Mouse (Mus musculus): Measurements from ENCODE around the gene Tbx1. TPM values are rescaled to one million over a fixed set of nuclear protein-coding genes. Genes with fewer than 3 reads are reported as not detected.
A peak's percentile ranks its signal among the peaks of the same experiment; 100 is the strongest.

Tbx1 gene
- total RNA-seq, 2 experiments from 2014 or later = 0.55 to 0.68 TPM

DNA sequence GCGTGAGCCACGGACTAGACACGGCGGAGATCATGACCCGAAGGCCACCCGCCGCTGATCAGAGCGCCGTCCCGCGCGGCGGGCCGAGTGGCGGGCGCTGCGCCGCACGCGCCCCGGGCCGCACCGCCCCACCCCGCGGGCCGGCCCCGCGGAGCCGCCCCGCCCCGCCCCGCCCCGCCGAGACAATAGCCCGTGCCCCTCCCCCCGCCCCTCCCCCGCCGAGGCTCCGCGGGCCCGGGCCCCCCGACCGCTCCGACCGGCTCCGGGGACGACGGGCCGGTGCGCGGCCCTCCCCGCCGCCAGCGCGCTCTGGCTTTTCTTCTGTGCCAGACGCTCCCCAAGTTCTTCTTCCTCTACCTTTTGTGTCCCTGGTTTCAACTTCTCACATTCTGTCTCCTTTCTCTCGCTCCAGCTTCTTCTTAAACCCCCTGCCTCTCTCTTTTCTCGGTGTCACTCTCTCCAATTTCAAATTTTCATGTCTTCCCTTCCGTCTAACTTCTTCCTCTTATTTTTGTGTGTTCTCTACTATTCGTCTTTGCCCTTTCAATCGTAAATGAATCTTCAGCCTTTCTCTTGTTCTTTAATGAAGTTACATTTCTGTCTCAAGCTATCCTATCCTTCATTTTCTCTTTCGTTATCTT is 3.4 kb downstream of the Tbx1 start:
- DNase-seq = no peak

GRCm38 (mm10) chr16:18586076-18586905 is 4.2 kb downstream of the Tbx1 start:
- DNase-seq = no peak

DNA sequence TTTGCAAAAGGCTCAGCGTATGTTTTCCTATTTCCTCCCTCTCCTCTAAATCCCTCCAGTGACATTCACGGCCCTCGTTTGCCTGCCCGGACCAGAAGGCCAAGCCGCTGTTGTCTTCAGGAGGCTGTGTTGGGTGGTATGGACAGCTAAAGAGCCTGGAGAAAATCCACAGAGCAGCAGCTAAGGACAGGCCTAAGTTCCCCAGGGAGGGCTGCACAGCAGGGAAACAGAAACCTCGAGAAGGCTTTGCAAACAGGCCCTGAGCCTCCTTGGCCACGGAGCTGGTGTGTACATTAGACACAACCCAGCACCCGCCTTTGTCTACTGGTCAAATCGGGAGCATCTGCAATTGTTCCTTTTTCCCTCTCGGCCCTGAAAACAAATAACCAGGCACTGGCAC is 4.8 kb downstream of the Tbx1 start:
- DNase-seq = no peak

- DNase-seq = no peak
These were observed 5.5 kb downstream of the Tbx1 start for GRCm38 (mm10) chr16:18584901-18585510.

DNA sequence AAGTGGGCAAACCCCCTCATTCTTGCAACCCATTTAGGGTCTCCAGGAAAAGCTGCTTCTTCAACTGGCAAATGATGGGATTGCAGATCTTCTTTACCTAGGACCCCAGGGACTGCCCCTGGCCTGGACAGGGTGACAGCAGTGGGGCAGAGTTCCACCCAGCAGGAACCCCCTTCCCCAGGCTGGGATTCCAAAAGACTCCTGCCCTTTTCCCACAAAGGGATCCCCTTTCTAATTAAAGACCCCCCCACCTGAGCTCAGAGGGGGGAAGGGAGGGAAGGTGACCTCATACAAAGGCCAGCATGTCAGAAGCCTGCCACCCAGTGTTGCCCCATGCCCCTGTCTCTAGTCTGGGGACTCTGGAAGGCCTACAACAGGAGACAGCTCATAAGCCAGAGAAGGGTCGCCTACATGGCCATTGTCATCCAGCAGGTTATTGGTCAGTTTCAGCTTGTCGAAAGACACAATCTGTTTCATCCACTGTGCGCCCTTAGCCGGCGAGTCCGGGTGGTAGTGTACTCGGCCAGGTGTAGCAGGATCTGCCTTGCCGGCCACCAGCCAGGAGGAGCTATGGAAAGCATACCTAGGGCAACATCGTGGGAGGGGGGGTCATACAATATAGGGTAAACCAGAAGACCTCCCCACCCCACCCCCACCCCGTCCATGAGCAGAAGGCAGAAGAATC is 6.7 kb downstream of the Tbx1 start:
- DNase-seq = no peak

- DNase-seq = no peak
These were observed 7.3 kb downstream of the Tbx1 start for GRCm38 (mm10) chr16:18583169-18583568.

GRCm38 (mm10) chr16:18582426-18583148 is 7.9 kb downstream of the Tbx1 start:
- no peak for DNase-seq

GRCm38 (mm10) chr16:18581623-18582205 is 8.8 kb downstream of the Tbx1 start:
- DNase-seq = peak; percentile 28

DNA sequence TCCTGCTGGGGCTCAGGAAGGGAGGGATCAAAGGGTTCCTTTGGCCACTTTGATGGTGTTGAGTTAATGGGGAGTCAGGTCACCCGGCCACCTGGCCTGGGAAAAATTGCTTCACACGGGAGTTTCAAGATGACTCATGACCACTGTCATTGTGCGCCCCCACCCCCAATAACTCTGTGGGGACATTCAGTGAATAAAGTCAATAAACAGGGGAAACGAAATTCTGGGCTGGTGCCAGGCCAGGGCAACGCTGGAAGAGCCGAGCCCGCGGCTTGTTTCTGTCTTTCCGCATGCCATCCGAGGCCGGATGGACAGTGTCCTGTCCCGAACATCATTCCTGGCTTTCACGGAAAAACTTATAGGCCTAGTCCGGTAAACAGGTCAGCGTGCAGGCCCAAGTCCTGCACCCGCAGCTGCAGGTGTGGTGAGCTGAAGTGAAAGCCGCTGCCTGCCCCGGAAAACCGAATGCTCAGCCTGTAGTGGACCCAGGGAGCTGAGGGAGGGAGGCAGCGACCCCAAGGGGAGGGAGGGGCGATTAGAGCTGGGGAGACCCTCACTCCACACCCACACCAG is 9.3 kb downstream of the Tbx1 start:
- no peak for DNase-seq

GRCm38 (mm10) chr16:18580389-18580788 is 10.1 kb downstream of the Tbx1 start:
- no peak for DNase-seq

DNA sequence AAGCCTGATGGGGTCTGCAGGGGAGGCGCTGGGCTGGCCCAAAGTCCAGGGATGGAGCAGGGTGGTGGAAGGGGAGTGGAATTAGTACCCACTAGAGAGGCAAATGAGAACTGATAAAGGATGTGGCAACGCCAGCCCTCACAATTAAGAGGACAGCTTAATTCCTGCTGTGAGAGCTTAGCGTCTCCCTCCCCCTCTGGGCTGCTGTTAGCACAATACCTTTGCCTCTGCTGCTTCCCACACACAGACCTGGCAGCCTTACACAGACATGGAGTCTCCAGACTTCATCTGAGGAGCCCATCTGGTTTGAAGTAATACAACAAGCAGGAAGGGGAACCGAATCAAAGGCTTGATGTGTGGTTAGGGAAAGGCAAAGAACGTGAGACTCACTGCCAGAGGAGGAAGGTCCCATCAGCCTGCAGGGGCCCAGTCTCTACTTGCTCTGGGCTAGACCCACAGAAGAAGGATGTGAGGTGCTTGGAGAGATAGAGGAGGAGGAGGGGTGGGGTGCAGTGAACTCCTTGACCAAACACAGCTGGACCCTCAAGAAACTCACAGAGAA is 12.8 kb downstream of the Tbx1 start:
- DNase-seq = no peak

DNA sequence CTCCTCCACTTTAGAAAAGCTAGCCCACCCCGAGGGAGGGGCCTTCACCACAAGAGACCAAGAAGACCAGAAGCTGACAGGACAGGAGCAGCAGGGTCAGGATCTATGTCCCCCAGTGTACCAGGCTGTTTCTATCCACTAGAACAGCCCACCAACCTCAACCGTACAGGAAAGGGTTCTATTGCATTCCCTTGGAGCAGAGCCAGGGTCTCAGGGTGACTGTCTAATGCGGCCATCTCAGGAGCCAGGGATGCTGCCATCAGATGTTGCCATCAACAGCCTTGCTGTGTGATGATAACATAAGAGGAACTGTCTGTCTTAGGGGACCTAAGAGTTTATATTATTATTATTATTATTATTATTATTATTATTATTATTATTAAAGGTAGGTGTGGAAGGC is 13.4 kb downstream of the Tbx1 start:
- DNase-seq = no peak

DNA sequence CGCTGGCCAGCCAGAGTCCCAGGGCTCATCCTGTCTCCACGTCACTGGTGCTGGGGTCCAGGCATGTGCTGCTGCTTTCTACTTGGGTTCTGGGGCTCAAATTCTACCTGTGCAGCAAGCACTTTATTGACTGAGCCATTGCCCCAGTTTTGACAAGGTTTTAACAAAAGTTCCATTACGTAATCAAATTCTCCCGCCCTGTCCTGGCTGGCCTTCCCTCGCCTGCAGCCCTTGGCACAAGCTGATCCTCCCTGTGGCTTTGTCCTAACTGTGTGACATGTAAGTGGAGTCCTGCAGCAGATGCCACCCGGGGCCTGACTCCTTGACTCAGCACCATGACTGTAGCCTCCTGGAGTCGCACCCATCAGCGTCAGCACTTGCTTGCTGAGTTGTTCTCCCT is 16.3 kb downstream of the Tbx1 start:
- no peak for DNase-seq

- DNase-seq = no peak
These were observed 21.9 kb downstream of the Tbx1 start for GRCm38 (mm10) chr16:18568599-18568998.

DNA sequence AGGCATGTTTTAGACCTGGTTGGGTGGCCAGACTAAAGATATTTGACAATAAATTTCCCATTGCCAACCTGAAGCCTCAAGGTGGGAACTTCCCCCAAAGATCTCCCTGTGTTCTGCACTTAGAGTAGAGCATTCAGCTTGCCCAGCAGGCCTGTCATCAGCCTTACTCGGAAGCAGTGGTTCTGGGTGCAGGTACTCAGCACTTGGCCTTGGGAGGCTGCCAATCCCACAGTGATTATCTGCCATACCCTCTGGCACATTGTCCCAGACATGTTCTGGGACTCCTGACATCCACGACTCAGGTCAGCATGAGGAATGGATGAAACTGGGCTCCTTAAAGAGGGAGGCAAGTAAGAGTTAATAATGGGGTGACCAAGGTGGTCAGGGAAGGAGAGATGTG is 26.0 kb downstream of the Tbx1 start:
- peak; percentile 49 for DNase-seq

- no peak for DNase-seq
These were observed 34.0 kb downstream of the Tbx1 start for GRCm38 (mm10) chr16:18556461-18556860.

GRCm38 (mm10) chr16:18555235-18555935 is 35.1 kb downstream of the Tbx1 start:
- peak; percentile 79 for DNase-seq

- no peak for DNase-seq
These were observed 35.8 kb downstream of the Tbx1 start for GRCm38 (mm10) chr16:18554721-18555120.

GRCm38 (mm10) chr16:18552106-18552710 is 38.3 kb downstream of the Tbx1 start:
- no peak for DNase-seq

DNA sequence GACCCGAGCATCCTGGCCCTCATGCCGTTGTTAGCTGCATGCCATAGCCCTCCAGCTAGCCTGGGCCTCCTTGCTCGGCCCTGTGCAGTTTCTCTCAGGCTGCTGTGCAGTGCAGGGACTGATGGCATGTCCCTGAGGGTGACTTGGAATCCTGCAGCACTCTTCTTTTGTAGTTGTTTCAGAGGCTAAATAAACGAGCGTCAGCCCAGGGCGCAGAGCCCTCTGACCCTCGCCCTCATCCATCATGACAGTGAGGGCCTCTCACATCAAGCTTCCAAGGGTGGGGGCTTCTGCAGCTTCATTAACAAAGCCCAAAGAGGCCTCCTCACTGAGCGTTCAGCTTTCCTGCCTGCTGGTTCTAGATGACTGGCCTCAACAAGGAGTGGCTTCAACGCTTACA is 38.9 kb downstream of the Tbx1 start:
- DNase-seq = no peak

All from heart, postnatal 4 days (tissue).